Mouse (Mus musculus): ENCODE measurements around the gene Ccl6.
"Not testable (repeated sequence)": the region's sequence is repeated elsewhere in the genome, so short reads cannot be mapped to it uniquely, and the experiment has no call there.

Gene Ccl6

DNA sequence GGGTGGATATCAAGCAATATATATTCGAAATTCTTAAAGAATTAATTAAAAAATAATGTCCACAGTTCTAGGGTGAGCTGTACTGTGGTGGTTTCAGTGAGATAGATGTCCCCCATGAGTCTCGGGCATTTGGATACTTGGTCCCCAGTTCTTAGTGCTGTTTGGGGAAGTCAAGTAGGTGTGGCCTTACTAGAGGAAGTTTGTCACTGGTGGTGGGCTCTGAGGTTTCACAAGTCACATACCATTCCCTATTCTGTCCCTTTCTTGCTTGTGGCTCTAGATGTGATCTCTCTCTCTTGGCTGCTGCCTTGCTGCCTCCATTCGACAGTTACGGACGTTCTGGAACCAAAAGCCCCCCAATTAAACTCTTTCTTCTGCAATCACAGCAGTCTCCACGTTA is 32.5 kb downstream of the Ccl6 start:
- DNase-seq (ENCODE audit: low read depth, low spot score): no peak

DNA sequence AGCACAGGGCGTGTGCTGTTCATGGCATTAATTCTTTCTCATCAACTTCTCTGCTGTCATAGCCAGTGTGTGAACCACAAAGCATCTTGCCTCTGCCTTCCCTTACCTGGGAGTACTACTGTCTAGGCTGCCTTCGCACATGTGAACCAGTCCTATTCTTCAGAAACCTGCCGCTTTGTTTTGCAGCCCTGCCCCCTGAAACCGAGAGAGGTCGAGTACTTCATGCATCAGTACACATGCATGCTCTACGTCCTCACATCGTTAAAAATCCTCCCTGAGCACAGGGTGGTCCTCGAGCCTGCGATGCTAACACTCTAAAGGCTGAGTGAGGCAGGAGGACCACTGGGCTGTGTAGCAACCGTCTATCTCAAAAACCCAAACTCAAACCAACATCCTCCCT is 35.8 kb downstream of the Ccl6 start:
- no peak for DNase-seq (ENCODE audit: low read depth, low spot score)

DNA sequence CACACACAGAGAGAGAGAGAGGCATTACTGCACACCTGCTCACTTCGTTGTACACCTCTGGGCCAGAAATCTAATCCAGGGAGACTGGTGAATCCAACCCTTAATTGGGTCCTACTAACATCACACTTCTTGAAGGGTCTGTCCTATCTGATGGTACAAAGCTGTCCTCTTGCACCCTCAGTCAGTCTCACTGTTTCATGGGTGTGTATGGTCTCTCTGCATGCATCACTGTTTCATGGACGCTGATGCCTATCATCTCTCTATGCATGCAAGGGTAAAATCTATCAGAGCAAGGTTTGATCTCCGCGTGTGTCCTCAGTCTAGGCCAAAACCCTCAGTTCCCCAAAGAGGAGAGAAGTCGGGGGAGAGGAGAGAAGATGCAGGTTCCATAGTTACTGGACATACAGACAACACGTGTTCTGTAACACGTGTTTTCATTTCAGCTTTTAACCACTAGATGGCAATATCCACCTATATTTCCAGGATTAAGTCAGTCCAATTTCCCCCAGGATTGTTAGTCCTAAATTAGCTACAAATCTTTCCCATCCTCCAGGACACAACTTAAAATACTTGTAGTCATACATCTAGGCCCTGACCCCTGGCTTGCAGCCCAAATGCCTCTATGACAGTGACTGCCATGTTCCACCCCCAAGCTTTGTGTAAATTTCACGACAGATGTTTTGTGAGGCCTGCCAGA is 36.7 kb downstream of the Ccl6 start:
- peak; percentile 69 for DNase-seq (ENCODE audit: low read depth, low spot score)

DNA sequence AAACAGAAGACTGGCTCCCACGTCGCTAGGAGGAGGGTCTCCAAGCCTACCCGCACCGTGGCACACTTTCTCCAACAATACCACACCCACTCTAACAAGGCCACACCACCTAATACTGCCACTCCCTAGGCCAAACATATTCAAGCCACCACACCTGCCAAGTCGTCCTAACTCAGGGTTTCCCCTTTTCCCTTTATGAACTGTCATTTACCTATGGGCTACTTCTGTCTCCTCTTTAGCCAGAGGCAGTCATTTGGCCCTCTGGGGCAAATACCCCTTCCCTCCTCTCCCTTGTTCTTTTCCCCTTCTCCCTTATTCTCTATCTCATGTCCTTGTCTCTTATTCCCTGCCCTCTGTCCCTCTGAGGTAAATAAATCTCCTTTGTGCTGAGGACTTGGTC is 41.2 kb downstream of the Ccl6 start:
- no peak for DNase-seq (ENCODE audit: low read depth, low spot score)

DNA sequence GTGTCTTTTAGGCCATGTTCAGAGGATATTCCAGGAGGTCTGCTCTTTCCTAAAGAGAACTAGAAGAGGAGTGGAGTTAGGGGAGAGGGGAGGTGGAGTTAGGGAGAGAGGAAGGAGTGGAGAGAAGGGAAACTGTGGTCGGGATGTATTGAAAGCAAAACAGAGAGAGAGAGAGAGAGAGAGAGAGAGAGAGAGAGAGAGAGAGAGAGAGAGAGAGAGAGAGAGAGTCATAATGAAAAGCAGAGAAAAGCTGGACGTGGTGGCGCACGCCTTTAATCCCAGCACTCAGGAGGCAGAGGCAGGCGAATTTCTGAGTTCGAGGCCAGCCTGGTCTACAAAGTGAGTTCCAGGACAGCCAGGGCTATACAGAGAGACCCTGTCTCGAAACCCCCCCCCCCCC is 41.9 kb downstream of the Ccl6 start:
- DNase-seq (ENCODE audit: low read depth, low spot score): not testable (repeated sequence)

DNA sequence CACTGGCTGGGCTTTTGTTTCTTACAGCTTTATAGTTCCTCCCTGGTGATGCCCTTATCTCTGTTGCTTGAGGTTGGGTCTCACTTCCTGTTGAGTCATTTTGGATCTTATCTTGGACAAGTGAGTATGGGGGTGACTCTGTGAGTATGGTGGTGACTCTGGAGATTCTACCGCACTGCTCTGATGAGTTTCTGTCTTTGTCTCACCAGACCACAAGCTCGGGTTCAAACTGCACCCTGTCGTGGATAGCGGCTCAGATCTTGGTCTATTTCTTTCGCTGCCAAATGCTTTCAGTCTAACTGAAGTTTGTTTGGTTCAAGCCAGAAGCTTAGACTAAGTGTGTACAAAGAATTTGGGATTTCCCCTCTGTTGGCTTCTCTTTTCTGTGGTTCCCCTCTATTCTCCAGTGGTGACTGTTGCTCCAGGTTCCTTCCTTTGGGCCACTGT is 42.7 kb downstream of the Ccl6 start:
- DNase-seq (ENCODE audit: low read depth, low spot score): peak; percentile 49

DNA sequence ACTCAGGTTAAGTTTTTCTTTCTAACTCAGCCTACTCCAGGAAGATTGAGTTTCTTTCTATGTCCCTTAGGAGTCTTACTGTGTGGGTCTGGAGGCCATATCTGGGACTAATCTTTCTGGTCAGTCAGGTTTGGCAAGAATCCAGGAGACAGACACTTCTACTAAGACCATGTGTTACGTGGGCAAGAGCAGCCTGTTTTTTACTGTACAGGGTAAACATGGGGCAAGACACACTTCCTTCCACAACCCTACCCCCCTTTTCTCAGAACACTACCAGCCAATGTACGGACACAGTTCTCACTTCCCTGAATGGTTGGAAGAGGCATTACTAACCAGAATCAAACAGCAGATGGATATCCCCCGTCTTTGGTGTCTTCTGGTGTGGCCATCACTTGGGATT is 48.7 kb downstream of the Ccl6 start:
- no peak for DNase-seq (ENCODE audit: low read depth, low spot score)

DNA sequence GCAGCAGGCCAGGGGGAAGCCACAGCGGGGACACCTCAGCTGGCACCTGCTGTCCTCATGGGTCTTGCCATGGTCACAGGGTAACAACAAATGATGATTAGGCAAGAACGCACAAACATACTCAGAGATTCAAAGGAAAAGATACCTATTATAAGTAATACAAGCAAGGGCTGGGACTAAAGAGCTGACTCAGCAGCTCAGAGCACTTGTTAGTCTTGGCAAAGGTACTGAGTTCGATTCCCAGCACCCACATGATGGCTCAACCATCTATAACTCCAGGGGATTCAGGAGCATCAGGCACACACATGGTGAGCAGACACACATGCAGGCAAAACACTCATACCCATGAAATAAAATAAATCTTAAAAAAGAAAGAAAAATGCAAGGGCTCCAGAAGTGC is 51.5 kb downstream of the Ccl6 start:
- no peak for DNase-seq (ENCODE audit: low read depth, low spot score)

DNA sequence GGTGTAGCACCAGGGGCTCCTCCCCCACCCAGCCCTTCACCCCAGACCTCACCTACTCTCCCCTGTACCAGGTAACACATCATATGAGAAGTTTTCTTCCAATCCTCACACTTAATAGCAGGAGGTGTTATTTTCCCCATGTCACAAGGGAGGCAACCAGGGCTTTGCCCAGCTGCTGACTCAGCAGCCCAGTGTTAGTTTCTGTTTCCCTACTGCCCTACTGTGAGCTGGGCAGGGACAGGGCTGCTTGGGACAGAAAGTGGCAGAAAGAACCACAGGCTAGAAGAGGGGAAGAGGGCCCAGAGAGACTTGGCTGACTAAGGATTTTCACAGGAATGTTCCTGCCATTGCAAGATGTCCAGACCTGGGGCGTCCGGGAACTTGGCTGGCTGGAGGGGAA is 52.0 kb downstream of the Ccl6 start:
- peak; percentile 10 for DNase-seq (ENCODE audit: low read depth, low spot score)

DNA sequence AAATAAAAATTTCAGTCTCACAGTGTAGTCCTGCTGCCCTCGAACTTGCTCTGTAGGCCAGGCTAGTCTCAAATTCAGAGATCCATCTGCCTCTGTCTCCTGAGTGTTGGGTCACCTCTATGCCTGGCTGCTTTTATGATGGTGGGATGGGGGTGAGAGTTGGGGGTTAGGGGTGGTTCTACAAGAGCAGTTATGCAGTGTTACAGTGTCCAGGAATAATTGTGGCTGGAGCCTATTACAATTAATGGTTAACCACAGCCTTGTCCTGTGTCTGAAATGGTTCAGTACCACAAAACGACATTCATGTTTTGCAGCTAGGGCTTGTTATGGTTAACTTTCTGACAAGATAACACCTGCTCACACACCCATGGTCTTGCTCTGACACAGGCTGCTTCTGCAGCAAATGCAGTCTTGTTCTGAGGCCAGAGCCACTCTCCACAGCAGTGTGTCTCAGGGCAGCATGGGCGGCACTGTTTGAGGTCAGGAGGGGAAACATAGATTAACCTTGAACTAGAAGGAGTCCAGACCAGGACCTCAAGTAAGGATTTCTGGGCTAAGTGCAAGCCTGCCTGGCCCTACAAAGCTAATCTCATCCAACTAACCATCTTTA is 54.1 kb downstream of the Ccl6 start:
- no peak for DNase-seq (ENCODE audit: low read depth, low spot score)

Measured in CD4-positive, CD25-positive, alpha-beta regulatory T cell, adult 2 months (primary cell).